Mouse (Mus musculus) hindbrain, embryonic 16.5 days (tissue): ENCODE data around the gene Olfr344. TPM values are rescaled to one million over a fixed set of nuclear protein-coding genes. Genes with fewer than 3 reads are reported as not detected.

ENCODE experiments used
- ATAC-seq: fragments of 200-750 bp; cut with Nextera tagmentation; 2 replicates; pipeline ENCODE4 v1.8.0; 2017; ENCODE audit warnings: moderate TSS enrichment, moderate library complexity
- H3K27ac ChIP-seq: fragments of 300-500 bp; sonication (generic); 2 replicates; pipeline ENCODE4 v1.5.1; 2014; ENCODE audit warnings: low read depth, mild to moderate bottlenecking, control low read depth, low read length, moderate library complexity
- H3K27me3 ChIP-seq: fragments of 300-500 bp; sonication (generic); replicated peaks from 2 replicates; pipeline ENCODE4 v1.6.1; 2014; ENCODE audit warnings: low read length; ENCODE audit not compliant: control insufficient read depth, insufficient read depth
- H3K36me3 ChIP-seq: fragments of 300-500 bp; sonication (generic); 2 replicates; pipeline ENCODE4 v1.6.1; 2014; ENCODE audit warnings: mild to moderate bottlenecking, low read length, moderate library complexity, mixed read lengths; ENCODE audit not compliant: control insufficient read depth, insufficient read depth
- H3K4me1 ChIP-seq: fragments of 300-500 bp; sonication (generic); 2 replicates; pipeline ENCODE4 v1.6.1; 2014; ENCODE audit warnings: low read depth, low read length; ENCODE audit not compliant: control insufficient read depth, insufficient read depth
- H3K4me2 ChIP-seq: fragments of 300-500 bp; sonication (generic); 2 replicates; pipeline ENCODE4 v1.6.1; 2014; ENCODE audit warnings: mild to moderate bottlenecking, low read length, control low read depth, moderate library complexity
- H3K4me3 ChIP-seq: fragments of 300-500 bp; sonication (generic); 2 replicates; pipeline ENCODE4 v1.5.1; 2014; ENCODE audit warnings: mild to moderate bottlenecking, low read length, control low read depth, moderate library complexity
- H3K9ac ChIP-seq: fragments of 300-500 bp; sonication (generic); 2 replicates; pipeline ENCODE4 v1.6.1; 2014; ENCODE audit warnings: low read depth, mild to moderate bottlenecking, control low read depth, low read length, moderate library complexity
- H3K9me3 ChIP-seq: fragments of 300-500 bp; sonication (generic); 2 replicates; pipeline ENCODE4 v1.6.1; 2014; ENCODE audit warnings: mild to moderate bottlenecking, low read length, moderate library complexity; ENCODE audit not compliant: control insufficient read depth
- WGBS: fragments of 180-500 bp; shearing (Covaris S2); extraction: QIAGEN DNeasy Blood & Tissue Kit; methylation state at CpG from one replicate; pipeline ENCODE4 v1.1.7; 2014; 5-methylcytosine and 5-hydroxymethylcytosine counted together
- polyA plus RNA-seq: library from polyadenylated mRNA; unstranded; fragments of >200 nt; fragmentation: Nextera tagmentation; extraction: Ambion mirVana; gene quantifications from 2 replicates; pipeline ENCODE4 v1.2.1, GENCODE M21; 2015

The Olfr344 gene
- polyA plus RNA-seq = not detected in 2 replicates

DNA sequence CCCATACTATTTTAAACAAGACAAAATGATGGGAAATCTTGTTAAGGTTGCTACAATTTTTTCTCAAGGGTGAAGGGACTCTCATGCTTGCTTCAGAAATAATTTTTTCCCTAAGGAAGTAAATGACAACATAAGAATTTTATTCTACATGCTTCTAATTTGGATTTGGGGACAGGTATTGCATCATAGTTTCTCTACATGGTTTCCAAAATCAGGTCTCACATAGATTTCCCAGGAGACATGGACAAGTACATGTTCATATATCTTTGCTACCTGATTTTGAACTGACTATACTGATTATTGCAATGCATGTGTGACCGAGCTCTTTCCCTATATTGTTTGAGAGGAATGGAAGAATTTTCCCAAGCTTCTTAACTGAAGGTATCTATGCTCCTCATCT is at the start of gene Olfr344:
Olfr344 (plus strand) TSS at position 301 of the 400 bp plus-strand sequence.
- Histone ChIP-seq H3K4me1 (no peaks in the 10 kb centered on the region), H3K4me2 (no peak within 1 kb of the TSS), H3K9me3 (peaks cover 8% of the 10 kb centered on the region), H3K27ac (no peak within 1 kb of the TSS), H3K4me3 (no peak within 1 kb of the TSS), H3K27me3 (no peaks in the 10 kb centered on the region), H3K36me3 (no peaks in the 10 kb centered on the region), H3K9ac (no peak within 1 kb of the TSS)
- no peak for ATAC-seq
- WGBS = 91% methylated on average over 1 of the region's 1 CpGs

DNA sequence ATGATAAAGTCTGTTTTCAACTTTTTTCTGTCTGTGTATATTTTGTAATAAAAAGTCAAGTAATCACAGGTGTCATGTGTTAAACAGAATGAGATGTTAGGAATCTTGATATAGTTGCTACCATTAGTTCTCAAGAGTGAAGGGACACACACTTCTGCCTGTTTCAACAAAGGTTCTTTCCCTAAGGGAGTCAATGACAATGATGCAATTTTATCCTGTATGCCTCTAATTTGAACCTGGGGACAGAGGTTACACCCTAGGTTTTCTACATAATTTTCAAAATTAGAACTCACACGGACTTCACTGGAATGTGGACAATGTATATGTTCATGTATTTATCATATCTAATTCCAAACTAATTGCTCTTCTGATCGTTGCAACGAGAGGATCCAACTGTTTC is 41.8 kb upstream of the Olfr344 start, which contains the start of gene Olfr342:
Olfr342 (plus strand) TSS at position 301 of the 400 bp plus-strand sequence.
- 64% methylated on average over 3 of the region's 3 CpGs for WGBS
- no peak for ATAC-seq
- no peaks in the 10 kb centered on the region for H3K36me3 ChIP-seq

DNA sequence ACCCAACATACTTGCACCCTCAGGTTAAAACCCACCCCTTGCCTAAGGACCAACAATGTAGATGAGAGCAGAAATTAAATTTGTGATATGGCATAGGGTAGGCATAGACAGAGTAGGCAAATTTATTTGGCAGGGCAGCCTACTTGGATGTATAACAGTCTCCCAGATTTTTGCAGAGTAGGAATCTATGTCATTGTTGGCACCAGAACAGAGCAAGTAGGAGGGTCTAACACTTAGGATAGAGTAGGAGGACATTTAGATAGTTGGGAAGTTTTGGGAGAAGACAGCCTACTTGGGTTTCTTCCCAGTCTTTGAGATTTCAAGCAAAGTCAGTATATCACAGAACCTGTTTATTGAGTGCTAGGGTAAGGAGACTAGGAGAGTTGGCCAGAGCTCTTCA is 1.3 kb upstream of the Olfr344 start:
- H3K4me2 ChIP-seq = no peak overlapping the region
- ATAC-seq = no peak
- H3K27ac ChIP-seq = no peak overlapping the region
- H3K4me3 ChIP-seq = no peak overlapping the region
- H3K9me3 ChIP-seq = peaks cover 8% of the 10 kb centered on the region
- no peaks in the 10 kb centered on the region for H3K4me1 ChIP-seq
- no peaks in the 10 kb centered on the region for H3K36me3 ChIP-seq
- no peak overlapping the region for H3K9ac ChIP-seq
- no peaks in the 10 kb centered on the region for H3K27me3 ChIP-seq

More for the DNA sequence above, 41.8 kb upstream of the Olfr344 start, which contains the start of gene Olfr342:
- Histone ChIP-seq H3K27me3 (no peaks in the 10 kb centered on the region), H3K4me3 (no peak within 1 kb of the TSS), H3K9ac (no peak within 1 kb of the TSS), H3K4me1 (no peaks in the 10 kb centered on the region), H3K9me3 (peaks cover 3% of the 10 kb centered on the region; the same call in 1 of the 2 replicates), H3K27ac (no peak within 1 kb of the TSS), H3K4me2 (no peak within 1 kb of the TSS)

DNA sequence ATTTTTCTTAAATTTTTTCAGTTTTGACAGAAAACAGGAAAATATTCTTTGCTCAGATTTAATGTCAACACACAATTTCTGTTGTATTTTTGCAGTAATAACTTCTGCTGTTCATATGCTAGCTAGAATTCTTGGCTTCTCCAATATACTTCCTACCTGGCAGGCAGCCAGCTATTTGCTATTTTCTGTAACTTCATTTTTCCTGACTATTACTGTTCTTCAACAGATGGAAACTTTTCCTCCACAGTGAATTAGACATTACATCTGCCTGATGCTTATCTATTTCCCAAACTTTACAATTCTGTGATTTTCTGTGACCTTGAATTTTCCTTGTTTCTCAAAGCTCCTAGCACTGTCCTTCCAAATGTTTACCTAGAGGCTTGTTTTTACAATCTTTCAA is 560 bp downstream of the Olfr344 start:
- no peak overlapping the region for H3K4me3 ChIP-seq
- no peaks in the 10 kb centered on the region for H3K4me1 ChIP-seq
- peaks cover 8% of the 10 kb centered on the region for H3K9me3 ChIP-seq
- H3K9ac ChIP-seq = no peak overlapping the region
- no peak for ATAC-seq
- no peak overlapping the region for H3K27ac ChIP-seq
- no peaks in the 10 kb centered on the region for H3K36me3 ChIP-seq
- no peak overlapping the region for H3K4me2 ChIP-seq
- no peaks in the 10 kb centered on the region for H3K27me3 ChIP-seq

DNA sequence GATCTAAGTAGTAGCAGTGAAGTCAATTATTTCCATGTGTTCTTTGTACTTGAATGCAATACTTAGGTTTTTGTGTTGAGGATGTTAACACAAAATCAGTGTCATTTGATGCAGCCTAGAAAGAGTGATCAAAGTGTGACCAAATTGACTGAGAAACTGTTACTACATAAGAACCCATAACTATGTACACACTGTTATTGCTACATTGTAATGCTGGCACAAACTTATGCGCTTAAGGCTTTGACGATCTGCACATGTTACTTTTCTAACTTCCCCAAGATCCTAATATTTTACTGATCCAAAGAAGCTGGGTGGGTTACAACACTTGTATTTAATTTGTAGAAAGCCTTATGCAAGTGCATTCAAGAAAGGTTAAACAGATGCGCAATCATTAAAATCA is 1.4 kb downstream of the Olfr344 start:
- Histone ChIP-seq H3K4me3 (no peak overlapping the region), H3K27ac (no peak overlapping the region), H3K36me3 (no peaks in the 10 kb centered on the region), H3K9me3 (peaks cover 8% of the 10 kb centered on the region), H3K9ac (no peak overlapping the region), H3K27me3 (no peaks in the 10 kb centered on the region), H3K4me1 (no peaks in the 10 kb centered on the region), H3K4me2 (no peak overlapping the region)
- no peak for ATAC-seq
- 93% methylated on average over 3 of the region's 3 CpGs for WGBS

Other genes with a start within 250 kb of the Olfr344 start
- gene Olfr338, start 193.1 kb upstream of the Olfr344 start, polyA plus RNA-seq = not detected in 2 replicates
- gene Olfr339, start 147.7 kb upstream of the Olfr344 start, polyA plus RNA-seq = not detected in 2 replicates
- not detected in 2 replicates for gene Olfr340, start 114.1 kb upstream of the Olfr344 start, polyA plus RNA-seq
- not detected in 2 replicates for gene Olfr341, start 84.2 kb upstream of the Olfr344 start, polyA plus RNA-seq
- not detected in 2 replicates for gene Olfr342, start 41.7 kb upstream of the Olfr344 start, polyA plus RNA-seq
- not detected in 2 replicates for gene Olfr345, start 73.4 kb downstream of the Olfr344 start, polyA plus RNA-seq
- not detected in 2 replicates for gene Olfr346, start 119.1 kb downstream of the Olfr344 start, polyA plus RNA-seq
- gene Olfr347, start 165.2 kb downstream of the Olfr344 start, polyA plus RNA-seq = not detected in 2 replicates
- not detected in 2 replicates for gene Olfr348, start 217.6 kb downstream of the Olfr344 start, polyA plus RNA-seq
- not detected in 2 replicates for gene Olfr50, start 223.9 kb downstream of the Olfr344 start, polyA plus RNA-seq